Mouse (Mus musculus): Measurements from ENCODE around the gene Slc16a6.

- TF ChIP-seq POLR2A (IDR thresholded peaks at IDR 0.05; ENCODE audit: extremely low read depth, insufficient read depth, low read length) (no peak), CTCF (IDR thresholded peaks at IDR 0.05; ENCODE audit: extremely low read depth, insufficient read depth, low read length) (no peak)
Observed at GRCm38 (mm10) chr11:109495771-109496474, 22.5 kb upstream of the Slc16a6 start.

Measured in cortical plate, adult 2 months (tissue).